Mouse (Mus musculus): ENCODE measurements at regions not wholly inside any gene's neighbourhood (a gene's known extent, or its start where the extent isn't known, plus 50 kb on each side); places are given as distances from the start of the nearest gene placed in this dataset.
"Not testable (repeated sequence)": the region's sequence is repeated elsewhere in the genome, so short reads cannot be mapped to it uniquely, and the experiment has no call there.

- in situ Hi-C loops (cut with MboI, MseI), result no loop called here
These were observed 58.8 kb downstream of the Emx2 start for GRCm38 (mm10) chr19:59516957-59517356.

DNA sequence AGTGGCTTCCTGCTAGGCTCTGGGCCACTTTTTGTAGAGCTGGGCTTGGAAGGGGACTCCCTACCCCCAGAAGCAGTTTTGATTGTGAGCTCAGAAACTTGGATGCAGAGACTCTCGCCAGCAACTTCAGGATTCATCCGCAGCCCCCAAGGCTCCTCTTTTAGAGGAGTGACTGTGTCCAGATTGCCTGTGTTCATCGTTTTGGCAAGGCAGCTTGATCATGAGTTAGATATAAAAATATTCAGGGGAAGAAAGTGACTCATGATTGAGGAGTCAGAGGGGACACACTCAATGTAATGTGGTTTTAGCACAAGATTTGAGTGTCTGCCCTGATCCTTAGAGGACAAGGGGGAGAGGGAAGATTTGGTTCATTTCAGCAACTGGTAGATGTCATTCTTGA, 61.0 kb downstream of the Emx2 start:
- in situ Hi-C loops (cut with MboI, MseI), result no loop called here

DNA sequence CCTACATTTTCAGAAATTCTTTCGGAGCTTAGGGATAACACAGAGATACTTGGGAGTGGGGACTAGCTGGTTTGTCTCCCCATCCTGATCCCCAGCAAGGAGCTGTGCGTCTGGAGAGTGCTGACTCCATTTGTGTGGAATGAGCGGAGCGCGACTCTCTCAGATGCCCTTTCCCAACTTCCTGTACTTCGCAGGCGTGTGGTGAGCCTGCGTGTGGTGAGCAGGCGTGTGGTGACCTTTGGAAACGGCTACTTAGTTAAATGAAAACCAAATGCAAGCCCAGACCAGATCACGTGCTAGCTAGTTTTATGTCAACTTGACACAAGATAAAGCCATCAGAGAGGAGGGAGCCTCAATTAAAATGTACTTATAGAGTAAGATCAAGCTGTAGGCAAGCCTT, 64.0 kb downstream of the Emx2 start:
- in situ Hi-C loops (cut with MboI, MseI), result no loop called here

- in situ Hi-C loops (cut with MboI, MseI), result no loop called here
These were observed 65.2 kb downstream of the Emx2 start for GRCm38 (mm10) chr19:59523356-59523755.

GRCm38 (mm10) chr19:59564101-59564500, 105.9 kb downstream of the Emx2 start:
- in situ Hi-C loops (cut with MboI, MseI), result no loop called here

GRCm38 (mm10) chr19:59568907-59569306, 110.7 kb downstream of the Emx2 start:
- in situ Hi-C loops (cut with MboI, MseI), result no loop called here

- in situ Hi-C loops (cut with MboI, MseI), result not testable (repeated sequence)
These were observed 111.4 kb downstream of the Emx2 start for GRCm38 (mm10) chr19:59569590-59569989.

DNA sequence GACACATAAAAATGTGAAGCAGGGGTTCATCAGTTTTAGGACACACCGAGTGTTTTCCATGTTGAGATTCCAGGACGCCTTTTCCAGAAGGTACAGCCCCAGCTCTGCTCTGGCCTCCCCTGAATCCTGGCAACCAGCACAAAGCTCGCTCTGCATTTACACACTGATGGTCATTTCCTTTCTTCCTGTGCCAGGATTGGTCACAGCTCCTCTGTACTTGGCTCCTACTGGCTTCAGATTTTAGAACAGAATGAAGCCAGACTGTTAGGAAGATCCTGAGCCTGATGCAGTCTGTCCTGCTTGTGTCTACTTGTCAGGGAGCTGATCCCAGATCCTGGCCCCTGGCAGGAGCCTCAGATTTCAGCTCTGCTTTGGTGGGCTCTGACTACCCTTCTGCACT, 116.2 kb downstream of the Emx2 start:
- in situ Hi-C loops (cut with MboI, MseI), result no loop called here

GRCm38 (mm10) chr19:59577886-59578285, 119.7 kb downstream of the Emx2 start:
- in situ Hi-C loops (cut with MboI, MseI), result no loop called here

DNA sequence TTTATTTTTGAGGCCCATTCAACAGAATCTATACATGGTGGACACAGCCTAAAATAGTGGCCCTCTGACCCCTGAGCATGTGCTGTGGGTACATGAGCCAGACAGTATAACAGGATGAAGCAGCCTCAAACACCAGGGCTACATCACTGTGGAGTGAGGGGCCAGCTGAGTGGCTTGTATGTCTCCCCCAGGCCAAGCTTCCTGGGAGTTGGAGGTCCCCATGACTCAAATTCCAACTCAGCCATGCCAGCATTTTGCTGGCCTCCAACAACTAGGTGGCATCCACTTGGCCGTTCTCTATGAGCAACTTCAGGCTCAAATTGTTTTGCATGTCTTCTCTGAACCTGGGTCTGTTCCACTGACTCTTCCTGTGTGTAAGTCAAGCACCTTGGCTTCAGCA, 121.5 kb downstream of the Emx2 start:
- in situ Hi-C loops (cut with MboI, MseI), result no loop called here

DNA sequence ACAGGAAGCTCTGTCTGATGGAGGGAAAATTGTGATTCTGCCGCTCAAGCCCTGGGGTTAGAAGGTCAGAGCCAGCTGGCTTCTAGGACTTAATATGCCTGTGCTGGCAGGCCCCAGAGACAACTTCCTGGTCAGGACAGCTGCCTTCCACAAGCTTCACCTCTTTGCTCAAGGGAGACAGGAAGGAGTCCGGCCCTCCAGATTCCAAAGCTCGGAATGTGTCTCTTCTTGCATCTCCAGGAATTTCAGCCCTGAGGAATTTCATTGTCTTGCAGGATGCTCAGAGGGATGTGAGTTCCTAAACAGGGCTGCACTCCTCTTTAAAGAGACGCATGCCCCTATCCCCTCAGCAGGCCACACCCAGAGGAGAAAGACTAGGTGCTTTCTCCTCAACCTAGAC, 127.7 kb downstream of the Emx2 start:
- in situ Hi-C loops (cut with MboI, MseI), result no loop called here

DNA sequence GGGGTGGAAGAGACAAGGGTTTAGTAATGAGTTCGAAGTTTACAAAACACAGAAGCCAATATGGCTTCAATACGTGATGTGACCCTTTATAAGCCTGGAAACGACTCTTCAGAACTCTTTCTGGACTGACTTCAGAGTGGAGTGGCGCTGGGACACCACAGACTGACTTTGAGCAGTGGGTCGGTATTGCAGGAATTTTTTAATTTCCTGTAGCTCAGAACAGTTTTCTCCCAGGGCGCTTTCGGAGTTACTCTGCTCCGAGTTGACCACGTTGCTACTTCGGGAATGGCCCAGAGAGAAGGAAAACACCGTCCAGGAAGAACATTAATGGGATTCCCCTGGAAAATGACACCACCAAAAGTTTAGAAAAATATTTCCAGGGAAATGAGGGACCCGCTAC, 129.1 kb downstream of the Emx2 start:
- in situ Hi-C loops (cut with MboI, MseI), result no loop called here

GRCm38 (mm10) chr19:59588068-59588522, 129.9 kb downstream of the Emx2 start:
- in situ Hi-C loops (cut with MboI, MseI), result no loop called here

DNA sequence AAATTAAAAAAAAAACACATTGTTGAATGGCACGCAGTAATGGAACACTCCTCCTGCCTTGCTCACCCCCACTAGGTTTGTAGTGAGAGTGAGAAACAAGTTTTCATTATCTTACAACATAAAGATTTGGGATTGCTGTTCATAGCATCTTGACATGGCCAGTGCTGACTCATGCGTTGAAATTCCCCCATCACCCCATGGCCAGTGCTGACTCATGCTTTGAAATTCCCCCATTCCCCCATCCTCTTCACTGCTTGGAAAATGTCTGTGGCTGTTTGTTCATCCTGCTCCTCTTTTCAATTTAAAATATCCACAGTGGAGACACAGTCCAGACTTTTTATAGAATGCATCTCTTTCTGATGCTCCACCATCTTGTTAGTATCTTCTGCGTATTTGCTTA, 131.8 kb downstream of the Emx2 start:
- in situ Hi-C loops (cut with MboI, MseI), result no loop called here

DNA sequence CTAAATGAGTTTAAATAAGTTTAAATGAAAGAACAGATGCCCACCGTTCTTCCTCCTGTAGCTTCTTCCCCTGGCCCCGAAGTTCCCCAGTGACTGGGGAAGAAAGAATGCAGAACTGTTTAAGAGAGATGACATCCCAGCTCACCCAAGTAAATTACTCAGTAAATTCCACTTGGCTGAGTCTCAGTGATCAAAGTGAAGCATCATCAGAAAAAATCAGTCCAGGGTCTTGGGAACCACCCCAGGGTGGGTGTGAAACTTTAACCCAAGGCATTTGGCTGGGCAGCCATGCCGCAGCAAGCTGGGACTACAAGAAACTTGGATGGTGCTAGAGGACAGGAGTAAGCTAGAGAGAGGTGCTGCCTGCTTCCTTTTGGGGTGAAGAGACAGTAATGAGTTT, 133.9 kb downstream of the Emx2 start:
- in situ Hi-C loops (cut with MboI, MseI), result no loop called here

- in situ Hi-C loops (cut with MboI, MseI), result no loop called here
These were observed 166.2 kb downstream of the Emx2 start for GRCm38 (mm10) chr19:59624288-59624795.

DNA sequence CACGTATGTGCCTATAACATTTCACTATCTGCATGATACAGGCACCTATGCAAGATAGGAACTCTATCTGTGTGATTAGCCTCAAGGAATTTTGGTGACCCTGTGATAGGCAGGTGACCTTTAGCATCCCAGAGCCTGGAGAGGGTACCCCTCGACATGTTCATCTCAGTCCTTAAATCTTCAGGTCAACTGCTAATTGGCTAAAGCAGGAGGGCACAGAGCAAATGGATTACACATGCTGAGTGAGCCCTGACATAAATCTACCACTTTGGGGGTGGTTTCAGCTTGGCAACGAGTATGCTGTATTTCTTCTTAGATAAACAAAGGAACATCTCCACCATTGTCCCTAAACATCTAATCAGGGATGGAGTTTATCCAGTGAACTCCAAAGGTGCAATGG, 169.5 kb downstream of the Emx2 start:
- in situ Hi-C loops (cut with MboI, MseI), result no loop called here

- in situ Hi-C loops (cut with MboI, MseI), result no loop called here
These were observed 170.4 kb downstream of the Emx2 start for GRCm38 (mm10) chr19:59628296-59629160.

DNA sequence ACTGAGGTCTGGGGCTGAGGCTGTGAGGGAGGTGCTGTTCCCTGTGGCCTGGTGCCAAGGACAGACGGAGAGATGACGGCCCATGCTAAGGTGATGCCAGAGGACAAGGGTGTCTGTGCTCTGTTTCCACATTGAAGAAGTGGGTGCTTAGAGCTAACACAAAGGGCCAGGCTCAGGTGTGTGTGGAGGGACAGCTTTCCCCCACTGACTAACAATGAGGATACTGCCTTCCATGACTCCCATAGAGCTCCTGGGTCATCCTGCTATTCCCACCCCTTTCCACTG, 170.9 kb downstream of the Emx2 start:
- in situ Hi-C loops (cut with MboI, MseI), result no loop called here

DNA sequence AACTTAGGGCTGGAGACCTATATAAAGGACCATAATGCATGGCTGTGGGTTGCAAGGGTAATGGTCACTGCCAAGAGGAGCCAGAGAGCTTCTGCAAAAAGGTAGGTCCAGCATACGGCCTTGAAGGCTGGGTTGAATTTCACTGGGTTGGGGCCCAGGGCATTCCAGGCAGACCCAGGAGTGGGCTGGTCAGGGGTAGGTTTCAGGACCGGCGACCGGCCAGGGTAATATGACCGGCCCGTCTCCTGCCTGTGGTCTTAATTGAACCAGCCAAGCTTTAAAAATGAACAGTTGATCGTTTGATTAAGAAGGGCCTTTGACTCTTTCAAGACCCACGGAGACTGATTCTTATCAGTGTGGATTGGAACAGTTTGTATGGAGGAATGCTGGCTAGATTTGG, 171.9 kb downstream of the Emx2 start:
- in situ Hi-C loops (cut with MboI, MseI), result no loop called here

DNA sequence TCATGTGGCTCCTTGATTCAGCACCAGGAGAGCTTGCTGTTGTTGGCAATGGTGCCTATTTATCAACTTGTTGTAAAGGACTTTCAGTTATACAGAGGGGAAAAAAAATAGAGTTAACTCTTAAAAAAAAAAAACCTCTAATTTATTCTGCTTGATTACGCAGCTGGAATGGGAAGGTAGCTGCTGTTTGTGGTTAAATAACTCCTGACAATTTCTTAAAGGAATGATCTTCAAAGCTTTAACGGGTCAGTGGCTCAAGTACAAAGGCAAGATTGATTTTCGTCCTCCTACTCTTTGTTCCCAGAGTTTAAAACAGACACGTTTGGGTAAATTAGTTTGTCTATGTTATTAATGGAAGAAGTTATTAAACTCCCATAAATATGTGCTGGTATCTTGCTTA, 172.5 kb downstream of the Emx2 start:
- in situ Hi-C loops (cut with MboI, MseI), result no loop called here

- in situ Hi-C loops (cut with MboI, MseI), result no loop called here
These were observed 173.4 kb downstream of the Emx2 start for GRCm38 (mm10) chr19:59631541-59631940.

DNA sequence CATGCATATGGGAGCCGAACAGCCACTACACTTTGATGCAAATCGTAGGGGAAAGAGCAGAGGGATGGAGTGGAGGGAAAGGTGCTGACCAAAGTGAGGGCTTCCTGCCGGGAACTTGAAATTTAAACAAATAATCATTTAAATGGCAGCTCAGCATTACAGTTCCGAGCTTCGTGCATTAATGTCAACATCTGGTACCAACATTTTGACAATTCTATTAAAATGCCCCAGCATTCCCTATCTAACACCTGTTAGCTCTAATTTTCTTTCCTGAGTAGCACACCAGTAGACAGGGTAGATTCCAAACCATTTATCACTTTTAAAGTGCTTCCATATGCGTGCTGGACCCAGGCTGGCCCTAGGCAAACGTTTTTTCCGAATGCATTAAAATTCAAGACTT, 178.1 kb downstream of the Emx2 start:
- in situ Hi-C loops (cut with MboI, MseI), result no loop called here

DNA sequence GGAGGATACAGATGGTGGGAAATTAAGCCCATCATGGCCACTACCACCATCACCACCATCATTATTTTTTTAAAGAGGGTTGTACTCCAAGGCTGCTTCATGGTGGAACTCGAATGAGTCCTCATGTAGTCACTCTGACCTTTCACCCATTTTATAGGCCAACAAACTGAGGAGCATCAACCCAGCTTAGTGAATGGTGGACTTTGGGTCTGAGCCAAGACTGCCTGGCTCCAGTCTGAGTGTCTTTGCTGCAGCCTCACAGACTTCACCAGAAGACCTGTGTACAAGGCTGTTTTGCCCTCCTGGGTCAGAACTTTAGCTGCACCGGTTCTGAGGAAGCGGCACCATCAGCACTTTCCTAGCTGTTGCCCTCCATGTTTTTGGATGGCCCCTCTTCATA, 184.4 kb downstream of the Emx2 start:
- in situ Hi-C loops (cut with MboI, MseI), result loop anchor here (10.0 kb wide), 1 partner anchor 502 kb away; no protein-coding TSS in a partner anchor

All from regulatory T cell (primary cell).